Mouse (Mus musculus) stomach, postnatal 0 days (tissue): ENCODE data around the gene Sema7a. TPM values are rescaled to one million over a fixed set of nuclear protein-coding genes. Genes with fewer than 3 reads are reported as not detected.

Experiments
- ATAC-seq: fragments of 200-750 bp; cut with Nextera tagmentation; 2 replicates; pipeline ENCODE4 v1.8.0; 2017; ENCODE audit not compliant: low FRiP score, low TSS enrichment
- DNase-seq: peaks from one replicate; pipeline ENCODE4 v3.0.0-alpha.2; 2016; ENCODE audit warnings: low spot score
- H3K27ac ChIP-seq: fragments of 300-500 bp; sonication (generic); replicated peaks from 2 replicates; pipeline ENCODE4 v1.5.1; 2014; ENCODE audit warnings: mild to moderate bottlenecking, control low read depth
- H3K27me3 ChIP-seq: fragments of 300-500 bp; sonication (generic); 2 replicates; pipeline ENCODE4 v1.6.1; 2014; ENCODE audit warnings: low read length; ENCODE audit not compliant: control insufficient read depth, insufficient read depth
- H3K36me3 ChIP-seq: fragments of 300-500 bp; sonication (generic); 2 replicates; pipeline ENCODE4 v1.6.1; 2014; ENCODE audit warnings: low read length, mixed read lengths; ENCODE audit not compliant: control insufficient read depth, insufficient read depth
- H3K4me1 ChIP-seq: fragments of 300-500 bp; sonication (generic); replicated peaks from 2 replicates; pipeline ENCODE4 v1.6.1; 2014; ENCODE audit warnings: antibody characterized with exemption; ENCODE audit not compliant: control insufficient read depth, insufficient read depth
- H3K4me2 ChIP-seq: fragments of 300-500 bp; sonication (generic); replicated peaks from 2 replicates; pipeline ENCODE4 v1.6.1; 2014; ENCODE audit warnings: low read depth, mild to moderate bottlenecking, control low read depth, moderate library complexity
- H3K4me3 ChIP-seq: fragments of 300-500 bp; sonication (generic); 2 replicates; pipeline ENCODE4 v1.5.1; 2014; ENCODE audit warnings: low read depth, low read length, control low read depth
- H3K9ac ChIP-seq: fragments of 300-500 bp; sonication (generic); 2 replicates; pipeline ENCODE4 v1.6.1; 2014; ENCODE audit warnings: mild to moderate bottlenecking, low read length, control low read depth, mixed read lengths
- H3K9me3 ChIP-seq: fragments of 300-500 bp; sonication (generic); 2 replicates; pipeline ENCODE4 v1.6.1; 2016; ENCODE audit warnings: low read length; ENCODE audit not compliant: control insufficient read depth
- CTCF ChIP-seq: IDR thresholded peaks from 2 replicates; pipeline ENCODE4 v1.5.1; 2016; ENCODE audit warnings: antibody characterized with exemption, low read depth, mild to moderate bottlenecking, moderate library complexity
- EP300 ChIP-seq: optimal IDR thresholded peaks from 2 replicates; pipeline ENCODE3; 2016; ENCODE audit warnings: antibody characterized with exemption
- WGBS: fragments of 180-500 bp; shearing (Covaris S2); extraction: QIAGEN DNeasy Blood & Tissue Kit; methylation state at CpG from one replicate; pipeline ENCODE4 v1.1.7; 2014; 5-methylcytosine and 5-hydroxymethylcytosine counted together
- polyA plus RNA-seq: library from polyadenylated mRNA; unstranded; fragments of >200 nt; fragmentation: Nextera tagmentation; extraction: Ambion mirVana; gene quantifications from 2 replicates; pipeline ENCODE4 v1.2.1, GENCODE M21; 2015

The Sema7a gene
- polyA plus RNA-seq, result 0.68 and 1.0 TPM in 2 replicates

DNA sequence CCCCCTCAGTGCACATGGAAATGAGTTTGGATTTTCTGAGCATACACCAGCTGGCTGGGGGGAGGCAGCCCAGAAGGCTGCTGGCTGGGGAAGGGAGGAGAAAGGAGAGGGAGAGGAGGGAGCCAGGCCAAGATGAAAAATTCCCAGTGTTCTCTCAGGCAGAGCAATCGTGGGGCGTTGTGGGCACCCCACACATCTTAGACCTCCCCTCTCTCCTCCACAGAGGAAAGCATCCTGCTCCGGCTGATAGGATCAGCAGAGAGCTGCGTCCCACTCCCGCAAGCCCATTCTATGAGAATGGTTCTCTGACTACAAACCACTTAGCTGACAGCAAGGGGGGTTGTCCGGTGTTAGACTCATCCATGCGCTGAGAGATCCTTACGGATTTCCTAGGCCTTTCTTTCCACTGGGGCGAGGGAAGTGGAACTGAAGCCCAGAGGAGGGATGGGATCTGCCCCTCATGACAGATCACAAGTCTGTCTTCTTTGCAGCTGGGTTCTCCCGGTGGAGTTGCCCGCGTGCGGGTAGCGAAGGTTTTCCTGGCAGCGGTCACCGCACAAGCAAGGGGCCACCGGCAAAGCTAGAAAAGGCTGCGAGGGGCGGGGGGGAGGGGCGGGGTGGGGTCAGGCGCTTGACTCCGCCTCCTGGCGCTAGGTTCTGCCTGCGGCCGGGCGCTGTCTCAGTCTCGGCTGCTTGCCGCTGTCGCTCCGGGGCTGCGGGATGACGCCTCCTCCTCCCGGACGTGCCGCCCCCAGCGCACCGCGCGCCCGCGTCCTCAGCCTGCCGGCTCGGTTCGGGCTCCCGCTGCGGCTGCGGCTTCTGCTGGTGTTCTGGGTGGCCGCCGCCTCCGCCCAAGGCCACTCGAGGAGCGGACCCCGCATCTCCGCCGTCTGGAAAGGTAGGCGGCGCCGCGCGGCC, at the start of gene Sema7a:
TSS of gene Sema7a (plus strand) at position 682 of the 918 bp plus-strand sequence.
- Histone ChIP-seq H3K4me2 (peak within 1 kb of the TSS; percentile 99), H3K36me3 (no peaks in the 10 kb centered on the region), H3K27me3 (peaks cover 6% of the 10 kb centered on the region; the same call in 1 of the 2 replicates), H3K9me3 (no peaks in the 10 kb centered on the region), H3K27ac (0 out of 2 replicates have a peak within 1 kb of the TSS, but pooled peaks have one; percentile 13), H3K9ac (peak within 1 kb of the TSS; percentile 68), H3K4me3 (peak within 1 kb of the TSS; percentile 66), H3K4me1 (no peaks in the 10 kb centered on the region; the same call in 1 of the 2 replicates)
- ATAC-seq (peak; percentile 55; the same call in 1 of the 2 replicates), DNase-seq (peak; percentile 69)
- TF ChIP-seq EP300, result no peak
- peak; percentile 1; the same call in 1 of the 2 replicates for TF ChIP-seq CTCF
- WGBS, result 4% methylated on average over 46 of the region's 60 CpGs

DNA sequence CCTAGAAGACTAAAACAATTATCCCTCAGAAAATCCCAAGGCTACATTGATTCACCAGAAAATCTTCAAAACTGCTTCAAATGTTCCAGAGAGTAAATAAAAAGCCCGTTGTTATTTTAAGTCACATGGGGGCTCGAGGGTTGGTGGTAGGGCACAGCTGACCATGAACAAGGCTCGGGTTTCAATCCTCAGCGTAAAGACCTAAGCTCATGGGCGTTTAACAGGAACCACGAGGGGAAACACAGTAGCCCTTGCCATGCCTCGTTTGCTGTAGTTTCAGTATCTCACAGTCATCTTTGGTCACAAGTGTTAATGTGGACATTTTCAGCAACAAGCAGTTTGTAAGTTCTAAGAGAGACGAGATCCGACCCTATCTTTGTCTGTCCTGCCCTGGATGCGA, 39.4 kb upstream of the Sema7a start:
- DNase-seq, result no peak
- WGBS, result 40% methylated on average over 10 of the region's 10 CpGs
- no peaks in the 10 kb centered on the region for H3K4me1 ChIP-seq

DNA sequence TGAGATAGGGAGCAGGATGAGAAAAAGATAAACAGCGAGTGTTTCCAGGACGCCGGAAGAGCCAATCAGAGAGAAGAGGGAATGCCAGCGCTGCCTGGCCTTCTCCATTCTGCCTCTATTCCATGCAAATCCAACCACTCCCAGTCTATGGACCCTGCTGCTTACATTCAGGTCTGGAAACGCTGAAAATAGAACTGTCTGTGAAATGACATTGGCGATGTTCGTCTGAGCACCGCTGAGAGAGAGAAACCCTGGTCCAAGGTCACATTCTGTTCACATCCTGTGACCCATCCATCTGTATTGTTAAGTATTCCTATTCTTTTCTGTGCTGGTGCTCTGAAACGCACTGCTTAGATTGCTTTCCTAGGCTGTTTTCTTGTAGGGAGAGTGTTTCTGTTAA, 38.7 kb upstream of the Sema7a start:
- 29% methylated on average over 9 of the region's 9 CpGs for WGBS
- DNase-seq (no peak), ATAC-seq (no peak)
- no peak overlapping the region for H3K4me3 ChIP-seq
- no peak overlapping the region for H3K27ac ChIP-seq
- H3K27me3 ChIP-seq, result no peaks in the 10 kb centered on the region
- H3K9me3 ChIP-seq, result no peaks in the 10 kb centered on the region
- H3K9ac ChIP-seq, result no peak overlapping the region
- no peaks in the 10 kb centered on the region for H3K4me1 ChIP-seq
- no peak for TF ChIP-seq CTCF
- no peak for TF ChIP-seq EP300
- H3K4me2 ChIP-seq, result no peak overlapping the region
- H3K36me3 ChIP-seq, result no peaks in the 10 kb centered on the region

More for the DNA sequence above, 39.4 kb upstream of the Sema7a start:
- TF ChIP-seq EP300 (no peak), CTCF (no peak)
- Histone ChIP-seq H3K27me3 (no peaks in the 10 kb centered on the region), H3K9me3 (no peaks in the 10 kb centered on the region), H3K4me2 (no peak overlapping the region), H3K36me3 (no peaks in the 10 kb centered on the region), H3K4me3 (no peak overlapping the region), H3K9ac (no peak overlapping the region), H3K27ac (no peak overlapping the region)
- no peak for ATAC-seq

DNA sequence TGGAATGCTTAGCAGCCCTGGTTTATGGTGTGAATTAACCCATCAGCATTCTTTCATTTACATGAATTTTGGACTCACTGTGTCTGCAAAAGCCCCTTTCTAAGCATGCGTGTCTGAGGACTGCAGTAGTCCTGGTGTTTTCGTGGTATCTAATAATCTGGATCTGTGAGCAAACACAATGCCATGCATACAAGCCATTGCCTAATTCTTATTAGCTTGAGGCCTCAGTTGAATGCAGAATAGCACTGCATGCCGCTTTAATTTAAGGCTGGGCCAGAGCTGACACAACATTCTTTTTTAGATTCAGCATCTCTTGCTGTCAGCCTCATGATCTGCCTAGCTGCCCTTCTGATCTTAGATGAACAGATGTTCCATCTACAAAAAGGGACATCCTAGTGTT, 38.3 kb upstream of the Sema7a start:
- whole genome bisulfite sequencing, result 76% methylated on average over 3 of the region's 3 CpGs

DNA sequence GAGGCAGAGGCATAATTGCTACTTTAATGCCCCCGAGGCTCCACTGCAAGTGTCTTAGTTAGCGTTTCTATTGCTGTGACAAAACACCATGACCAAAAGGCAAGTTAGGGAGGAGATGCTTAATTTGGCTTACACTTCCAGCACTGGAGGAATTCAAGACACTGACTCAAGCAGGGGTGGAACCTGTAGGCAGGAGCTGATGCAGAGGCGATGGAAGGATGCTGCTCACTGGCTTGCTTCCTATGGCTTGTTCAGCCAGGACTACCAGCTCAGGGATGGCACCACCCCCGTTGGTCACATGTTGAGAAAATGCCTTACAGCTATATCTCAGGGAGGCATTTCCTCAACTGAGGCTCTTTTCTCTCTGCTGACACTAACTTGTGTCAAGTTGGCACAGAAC, 37.8 kb upstream of the Sema7a start:
- no peaks in the 10 kb centered on the region for H3K9me3 ChIP-seq
- WGBS, result 78% methylated on average over 4 of the region's 4 CpGs
- no peak for DNase-seq

More for the DNA sequence above, 38.3 kb upstream of the Sema7a start:
- Histone ChIP-seq H3K9me3 (no peaks in the 10 kb centered on the region), H3K36me3 (no peaks in the 10 kb centered on the region), H3K27ac (no peak overlapping the region), H3K27me3 (no peaks in the 10 kb centered on the region), H3K9ac (no peak overlapping the region), H3K4me2 (no peak overlapping the region), H3K4me1 (no peaks in the 10 kb centered on the region), H3K4me3 (no peak overlapping the region)
- TF ChIP-seq CTCF, result no peak
- no peak for TF ChIP-seq EP300
- DNase-seq (no peak), ATAC-seq (no peak)

More for the DNA sequence above, 37.8 kb upstream of the Sema7a start:
- no peak overlapping the region for H3K4me2 ChIP-seq
- no peak overlapping the region for H3K9ac ChIP-seq
- H3K4me1 ChIP-seq, result no peaks in the 10 kb centered on the region
- no peak overlapping the region for H3K4me3 ChIP-seq
- no peak for TF ChIP-seq CTCF
- TF ChIP-seq EP300, result no peak
- H3K36me3 ChIP-seq, result no peaks in the 10 kb centered on the region
- H3K27ac ChIP-seq, result no peak overlapping the region
- no peaks in the 10 kb centered on the region for H3K27me3 ChIP-seq
- ATAC-seq, result no peak
